Mouse (Mus musculus): ENCODE results near the gene Itpr1.

Itpr1 gene

DNA sequence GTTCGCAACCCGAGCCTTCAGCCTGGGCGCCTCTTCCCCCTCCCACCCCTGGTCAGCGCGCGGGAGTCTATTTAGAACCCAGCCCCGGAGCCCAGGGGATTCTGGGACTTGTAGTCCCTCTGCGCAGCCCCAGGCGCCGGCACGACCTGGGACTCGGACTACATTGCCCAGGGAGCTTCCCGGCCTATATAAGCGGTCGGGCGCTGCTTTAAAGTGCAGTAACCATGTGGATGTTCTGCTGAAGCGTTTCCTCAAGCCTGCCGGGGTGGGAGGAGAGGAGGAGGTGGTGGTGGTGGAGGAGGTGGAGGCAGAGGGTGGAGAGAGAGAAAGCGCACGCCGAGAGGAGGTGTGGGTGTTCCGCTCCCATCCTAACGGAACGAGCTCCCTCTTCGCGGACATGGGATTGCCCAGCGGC is at the start of gene Itpr1:
Itpr1 (plus strand) TSS at position 216 of the 415 bp plus-strand sequence.
- peak; percentile 94 for DNase-seq

DNA sequence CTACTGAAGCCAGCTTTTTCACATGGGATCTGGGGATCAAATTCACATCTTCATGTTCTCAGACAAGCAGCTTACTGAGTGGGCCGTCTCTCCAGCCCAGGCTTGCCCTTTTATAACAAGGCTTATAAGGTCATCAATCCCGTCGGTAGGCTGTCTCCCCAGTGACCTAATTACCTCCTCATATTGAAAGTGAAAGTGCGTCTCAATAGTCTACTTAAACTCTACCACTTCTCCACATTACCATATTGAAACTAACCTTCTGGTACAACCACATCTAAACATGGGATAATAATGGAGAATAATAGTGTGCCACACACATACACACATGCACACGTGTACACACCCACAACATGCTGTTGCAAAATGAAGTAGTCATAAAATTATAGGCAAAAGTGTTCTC is 48.0 kb upstream of the Itpr1 start:
- no peak for DNase-seq

DNA sequence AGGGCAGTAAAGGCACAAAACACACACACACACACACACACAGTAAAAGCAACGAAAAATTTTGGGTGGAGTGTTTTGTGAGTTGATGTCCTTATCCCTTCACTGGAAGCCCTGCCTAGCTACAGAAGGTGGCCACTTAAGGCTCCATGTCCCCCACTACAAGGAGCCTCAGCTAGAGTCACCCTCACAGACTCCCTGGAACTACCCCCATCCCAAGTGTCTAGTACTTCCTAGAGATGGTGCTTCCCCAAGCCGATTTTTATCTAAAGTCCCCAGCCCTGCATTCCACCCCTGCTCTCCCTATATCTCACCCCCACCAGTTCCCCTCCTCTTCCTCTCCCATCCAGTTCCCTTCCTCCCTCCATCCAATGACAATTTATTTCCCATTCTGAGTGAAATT is 47.3 kb upstream of the Itpr1 start:
- no peak for DNase-seq

GRCm38 (mm10) chr6:108167946-108168680 is 44.8 kb upstream of the Itpr1 start:
- no peak for DNase-seq

- DNase-seq = no peak
Observed at GRCm38 (mm10) chr6:108168723-108169122, 44.2 kb upstream of the Itpr1 start.

DNA sequence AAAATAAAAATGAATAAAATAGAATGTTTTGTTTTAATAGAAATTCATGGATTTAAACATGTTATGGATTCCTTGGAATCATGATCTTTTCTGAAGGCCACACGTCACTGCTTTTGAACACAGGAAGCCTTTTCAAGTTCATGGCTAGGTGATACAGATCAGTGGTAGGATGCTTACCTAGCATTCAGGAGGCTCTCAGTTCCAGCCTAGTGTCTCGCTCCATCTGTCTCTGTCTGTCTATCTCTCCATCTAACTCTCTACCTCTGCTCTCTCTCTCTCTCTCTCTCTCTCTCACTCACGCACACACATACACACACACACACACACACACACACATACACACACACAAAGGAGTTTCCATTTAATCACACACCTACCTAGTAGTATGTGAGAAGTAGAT is 43.4 kb upstream of the Itpr1 start:
- no peak for DNase-seq

DNA sequence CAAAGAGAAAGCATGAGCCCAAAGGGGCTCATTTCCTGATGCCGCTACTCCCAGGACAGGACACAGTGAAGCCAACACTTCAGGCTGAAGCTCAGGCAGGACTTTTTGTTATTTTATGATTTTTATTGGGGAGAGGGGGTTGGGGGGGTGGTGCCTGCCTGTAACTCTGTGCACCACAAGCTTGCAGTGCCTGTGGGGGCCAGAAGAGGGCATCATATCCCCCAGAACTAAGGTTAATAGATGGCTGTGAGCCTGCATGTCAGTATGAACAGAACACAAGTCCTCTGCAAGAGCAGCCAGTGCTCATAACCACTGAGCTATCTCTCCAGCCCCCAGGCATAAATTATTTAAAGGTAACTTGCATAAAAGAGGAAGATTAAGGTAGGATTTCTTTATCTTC is 40.7 kb upstream of the Itpr1 start:
- no peak for DNase-seq

DNA sequence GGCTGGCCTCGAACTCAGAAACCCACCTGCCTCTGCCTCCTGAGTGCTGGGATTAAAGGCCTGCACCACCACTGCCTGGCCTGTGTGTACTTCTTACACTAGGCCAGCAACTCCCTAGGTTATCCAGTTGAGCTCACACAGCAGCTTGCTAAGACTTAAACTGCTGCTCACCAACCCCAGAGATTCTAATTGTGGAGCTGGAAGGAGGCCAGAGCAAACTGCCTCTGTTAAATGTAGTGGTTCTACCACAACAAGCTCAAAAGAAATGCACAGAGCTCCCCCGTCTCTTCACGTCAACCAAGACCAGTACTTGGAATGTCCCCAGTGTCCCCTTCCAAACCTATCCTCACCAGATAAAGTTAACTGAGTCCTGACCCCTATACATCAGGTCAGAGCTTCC is 38.7 kb upstream of the Itpr1 start:
- DNase-seq = no peak

DNA sequence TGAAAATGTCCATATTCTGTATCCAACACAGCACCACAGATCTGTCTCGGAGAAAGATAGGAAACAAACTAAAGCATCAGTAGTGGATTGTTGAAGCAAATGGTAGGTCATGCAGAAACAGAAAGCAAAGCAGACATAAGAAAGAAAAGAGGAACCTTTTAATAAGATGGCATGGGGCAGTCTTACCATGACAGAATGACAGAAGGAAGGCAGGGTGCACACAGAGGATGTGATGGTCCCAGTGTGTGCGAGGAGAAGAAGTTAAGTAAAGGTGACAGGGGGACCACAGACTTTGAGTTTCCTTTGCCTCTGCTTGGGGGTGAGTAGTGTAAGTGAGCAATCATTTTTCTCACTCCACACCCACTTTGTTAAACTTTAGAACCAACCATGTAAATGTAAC is 33.8 kb upstream of the Itpr1 start:
- DNase-seq = no peak

GRCm38 (mm10) chr6:108184847-108185684 is 27.8 kb upstream of the Itpr1 start, which contains the start of gene Sumf1:
TSS of gene Sumf1 (minus strand) at chr6:108185582.
- DNase-seq = peak; percentile 90

DNA sequence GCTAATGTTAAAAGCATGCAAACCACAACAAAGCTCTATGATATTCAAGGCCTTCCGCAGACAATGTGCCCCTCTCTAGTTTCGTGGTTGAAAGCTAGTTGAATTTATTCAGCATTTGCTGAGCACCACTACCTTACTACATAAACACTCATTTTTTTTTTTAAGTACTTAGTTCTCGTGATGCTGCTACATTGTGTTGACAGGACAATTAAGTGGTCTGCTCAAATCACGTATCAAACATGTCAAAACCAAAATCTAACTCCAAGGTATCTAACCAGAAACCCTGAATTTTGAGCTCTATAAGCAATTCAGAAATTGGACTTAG is 27.2 kb upstream of the Itpr1 start:
- DNase-seq = no peak

DNA sequence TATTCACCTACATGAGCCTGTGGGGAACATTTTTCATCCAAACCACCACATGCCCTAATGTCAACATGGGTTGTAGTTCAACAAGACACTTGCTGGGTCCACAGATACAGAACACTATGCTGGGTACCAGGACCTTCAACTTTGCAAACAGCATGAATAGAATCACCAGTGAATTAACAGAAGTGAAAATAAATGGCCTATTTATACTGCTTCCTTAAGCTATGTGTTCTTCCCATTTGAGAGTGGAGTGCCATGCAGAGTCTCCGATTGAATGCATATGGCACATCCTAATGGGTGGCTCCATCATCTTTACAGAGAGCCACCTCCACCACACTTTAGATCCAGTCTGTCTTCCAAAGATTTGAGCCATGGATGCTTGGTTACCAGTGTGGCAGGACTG is 22.2 kb upstream of the Itpr1 start:
- DNase-seq = no peak

DNA sequence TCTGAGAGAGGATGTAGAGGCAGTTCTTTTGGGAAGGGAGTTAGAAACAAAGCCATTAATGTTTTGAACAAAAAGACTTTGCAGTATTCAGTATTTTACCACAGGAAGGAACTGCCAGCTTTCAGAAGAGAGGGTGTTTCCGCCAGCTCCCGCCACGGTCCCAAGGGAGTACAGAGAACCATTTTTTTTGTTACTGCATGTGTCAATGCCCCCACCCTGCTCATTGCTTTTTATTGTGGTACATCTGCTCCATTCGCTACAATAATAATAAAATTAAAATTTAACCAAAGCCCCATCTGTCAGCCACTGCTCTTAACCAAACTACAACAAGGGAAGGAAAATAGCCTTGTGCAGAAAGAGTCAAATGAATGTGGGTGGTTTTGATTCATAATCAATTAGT is 20.3 kb upstream of the Itpr1 start:
- DNase-seq = no peak

GRCm38 (mm10) chr6:108196665-108197064 is 16.2 kb upstream of the Itpr1 start:
- DNase-seq = no peak

DNA sequence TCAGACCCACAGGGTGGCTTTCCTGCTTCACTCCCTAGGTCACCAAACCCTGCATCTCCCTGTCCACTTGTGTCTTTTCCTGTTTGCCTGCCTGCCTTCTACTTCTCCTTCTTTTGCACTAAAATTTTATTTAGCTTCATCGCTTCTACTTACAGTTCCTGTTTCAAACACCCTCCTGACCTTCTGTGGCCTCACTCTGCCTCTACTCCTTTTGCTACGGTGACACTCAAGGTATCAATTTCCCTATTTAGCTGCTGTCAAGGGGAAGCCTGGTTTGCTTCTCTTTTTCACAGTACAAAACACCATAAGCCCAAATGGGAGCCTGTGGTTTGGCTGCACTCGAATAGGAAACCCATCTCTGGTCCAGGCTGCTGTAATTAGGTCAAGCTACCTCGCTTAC is 15.8 kb upstream of the Itpr1 start:
- no peak for DNase-seq

- DNase-seq = no peak
Observed at GRCm38 (mm10) chr6:108198286-108198685, 14.6 kb upstream of the Itpr1 start.

DNA sequence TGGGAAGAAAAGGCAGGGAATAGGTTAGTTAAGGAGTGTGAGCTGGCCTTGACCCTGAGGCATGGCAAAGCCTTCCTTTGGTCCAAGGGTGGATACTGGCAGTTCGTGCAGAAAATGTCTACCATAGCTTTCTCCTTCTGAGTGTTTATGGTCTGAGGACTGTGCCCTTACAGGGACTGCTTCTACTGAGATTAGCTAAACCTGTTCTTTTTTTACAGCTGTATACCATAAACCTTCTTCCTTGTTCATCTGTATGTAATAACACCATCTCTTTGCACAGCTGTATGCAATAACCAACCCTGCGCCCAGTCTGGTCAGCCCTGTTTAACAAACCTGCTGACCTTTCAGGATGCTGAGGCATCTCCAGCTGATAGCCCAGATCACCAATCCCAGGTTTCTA is 8.6 kb upstream of the Itpr1 start:
- no peak for DNase-seq

DNA sequence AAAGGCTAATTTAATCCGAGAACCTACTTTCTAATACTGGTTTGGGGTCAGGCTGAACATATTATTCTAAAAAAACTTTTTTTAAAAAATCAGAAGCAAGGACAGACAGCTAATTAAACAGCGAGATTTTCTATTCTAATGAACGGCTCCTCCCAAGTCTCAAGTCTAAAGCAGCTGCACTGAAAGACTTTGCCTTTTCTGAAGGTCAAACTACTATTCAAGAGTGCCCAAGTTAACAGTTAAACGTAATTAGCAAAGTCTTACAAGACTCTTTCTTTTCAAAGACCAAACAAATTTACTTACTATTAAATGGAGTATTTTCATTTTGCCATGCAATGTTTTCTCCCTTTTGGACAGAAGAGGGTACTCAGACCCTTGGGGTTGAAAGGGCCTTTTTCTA is 6.8 kb upstream of the Itpr1 start:
- no peak for DNase-seq

DNA sequence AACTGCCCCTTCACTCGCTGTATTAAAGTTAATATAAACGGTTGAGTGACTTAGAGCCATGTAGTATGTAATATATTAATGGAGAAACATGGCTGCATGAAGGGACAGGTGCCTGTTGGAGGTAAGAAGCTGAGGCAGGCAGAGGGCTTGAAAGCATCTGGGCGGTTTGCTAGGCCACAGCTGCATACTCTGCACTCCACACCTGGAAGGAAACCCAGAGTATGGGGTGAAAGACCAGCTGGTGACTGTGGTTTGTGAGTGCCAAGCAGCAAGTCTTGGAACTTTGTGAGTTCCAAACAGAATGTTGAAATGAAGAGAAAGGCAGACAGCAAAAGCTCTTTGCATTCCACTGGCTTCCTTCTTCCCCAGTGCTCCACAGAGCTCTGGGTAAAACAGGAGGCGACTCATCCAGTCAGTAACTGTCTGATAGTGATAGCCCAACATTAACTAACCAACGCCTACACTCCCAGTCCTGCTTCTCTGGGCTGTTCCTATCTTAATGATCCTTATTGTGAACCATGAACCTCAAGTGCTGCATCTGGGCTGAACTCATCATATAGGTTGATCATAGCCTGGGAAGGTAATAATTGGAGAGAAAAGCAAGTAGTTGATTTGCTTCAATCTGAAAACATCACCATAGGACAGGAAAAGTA is 5.9 kb upstream of the Itpr1 start:
- no peak for DNase-seq

- DNase-seq = peak; percentile 29
Observed at GRCm38 (mm10) chr6:108211896-108212880, 708 bp upstream of the Itpr1 start.

GRCm38 (mm10) chr6:108213481-108214293 is 791 bp downstream of the Itpr1 start:
- DNase-seq = peak; percentile 22
